Mouse (Mus musculus): ENCODE results near the gene Pcdh19. TPM values are rescaled to one million over a fixed set of nuclear protein-coding genes. Genes with fewer than 3 reads are reported as not detected.
A peak's percentile ranks its signal among the peaks of the same experiment; 100 is the strongest.
"Not testable (repeated sequence)": the region's sequence is repeated elsewhere in the genome, so short reads cannot be mapped to it uniquely, and the experiment has no call there.

Gene Pcdh19
- polyA plus RNA-seq (2014; fragmentation: Nextera tagmentation; extraction: Ambion mirVana), result 1.2 and 1.9 TPM in 2 replicates

DNA sequence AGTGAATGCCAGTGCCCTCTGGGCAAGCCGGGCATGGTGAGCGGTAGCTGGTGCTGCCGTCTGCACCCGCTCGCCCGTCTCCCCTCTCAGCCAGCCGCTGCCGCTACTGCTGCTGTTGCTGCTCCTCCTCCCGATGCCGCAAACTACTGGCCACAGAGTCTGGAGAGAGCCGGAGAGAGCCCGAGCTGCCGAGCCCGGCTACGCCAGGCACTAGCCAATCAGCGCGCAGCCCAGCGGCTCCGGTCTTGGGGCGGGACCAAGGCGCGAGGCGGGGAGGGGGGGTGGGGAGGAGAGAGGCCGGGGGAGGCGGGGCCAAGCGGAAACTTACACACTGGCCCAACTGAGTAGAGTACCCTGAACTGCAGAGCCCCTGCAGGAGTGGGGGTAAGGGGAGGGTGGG is at the start of gene Pcdh19:
Pcdh19 (minus strand) TSS at position 148 of the 400 bp plus-strand sequence.
- Histone ChIP-seq H3K27me3 (ENCODE audit: insufficient read depth, low read length) (peaks cover 44% of the 10 kb centered on the region), H3K4me1 (ENCODE audit: insufficient read depth) (no peaks in the 10 kb centered on the region), H3K9ac (peak within 1 kb of the TSS; percentile 23; the same call in 1 of the 2 replicates), H3K27ac (ENCODE audit: low read depth) (no peak within 1 kb of the TSS), H3K4me2 (peak within 1 kb of the TSS; percentile 69), H3K9me3 (ENCODE audit: low read depth, low read length) (no peaks in the 10 kb centered on the region), H3K36me3 (ENCODE audit: insufficient read depth) (no peaks in the 10 kb centered on the region), H3K4me3 (ENCODE audit: low read depth, low read length) (peak within 1 kb of the TSS; percentile 44)
- WGBS, result 15% methylated on average over 17 of the region's 26 CpGs
- peak; percentile 86 for DNase-seq
- peak; percentile 95 for ATAC-seq (ENCODE audit: insufficient read depth)
- no peak for TF ChIP-seq CTCF (IDR thresholded peaks at IDR 0.05; ENCODE audit: low read depth)

GRCm38 (mm10) chrX:133735871-133736270 is 47.1 kb upstream of the Pcdh19 start:
- 62% methylated on average over 2 of the region's 2 CpGs for WGBS
- Histone ChIP-seq H3K4me1 (ENCODE audit: insufficient read depth) (no peaks in the 10 kb centered on the region), H3K27ac (ENCODE audit: low read depth) (no peak overlapping the region), H3K9ac (no peak overlapping the region), H3K4me2 (no peak overlapping the region), H3K4me3 (ENCODE audit: low read depth, low read length) (no peak overlapping the region), H3K36me3 (ENCODE audit: insufficient read depth) (no peaks in the 10 kb centered on the region), H3K27me3 (ENCODE audit: insufficient read depth, low read length) (no peaks in the 10 kb centered on the region), H3K9me3 (ENCODE audit: low read depth, low read length) (no peaks in the 10 kb centered on the region)
- TF ChIP-seq CTCF (IDR thresholded peaks at IDR 0.05; ENCODE audit: low read depth), result no peak
- peak; percentile 75; the same call in 1 of the 2 replicates for ATAC-seq (ENCODE audit: insufficient read depth)
- peak; percentile 12 for DNase-seq

DNA sequence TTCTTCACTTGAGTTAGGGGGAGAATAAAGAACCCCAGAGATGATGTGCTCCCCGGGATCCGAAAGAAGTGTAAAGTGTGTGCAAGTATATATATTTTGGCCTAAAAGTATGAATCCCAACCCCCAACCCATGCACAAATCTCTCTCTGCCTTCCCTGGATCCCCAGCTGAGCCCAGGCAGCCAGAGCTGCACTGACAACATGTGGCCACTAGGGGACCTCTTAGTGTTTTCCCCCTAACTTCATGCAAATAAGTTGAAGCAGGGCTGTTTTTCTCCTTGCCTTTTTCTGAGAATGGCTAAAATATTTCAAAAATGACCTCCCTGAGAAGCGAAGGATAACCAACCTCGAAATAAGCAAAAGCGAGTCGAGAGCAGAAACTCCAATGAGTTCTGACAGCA is 46.2 kb upstream of the Pcdh19 start:
- 40% methylated on average over 6 of the region's 6 CpGs for WGBS
- H3K36me3 ChIP-seq (ENCODE audit: insufficient read depth), result no peaks in the 10 kb centered on the region
- no peak overlapping the region for H3K27ac ChIP-seq (ENCODE audit: low read depth)
- no peaks in the 10 kb centered on the region for H3K4me1 ChIP-seq (ENCODE audit: insufficient read depth)
- DNase-seq (peak; percentile 69), ATAC-seq (ENCODE audit: insufficient read depth) (no peak)
- H3K9ac ChIP-seq, result no peak overlapping the region
- H3K27me3 ChIP-seq (ENCODE audit: insufficient read depth, low read length), result no peaks in the 10 kb centered on the region
- no peaks in the 10 kb centered on the region for H3K9me3 ChIP-seq (ENCODE audit: low read depth, low read length)
- no peak overlapping the region for H3K4me3 ChIP-seq (ENCODE audit: low read depth, low read length)
- peak; percentile 66 for TF ChIP-seq CTCF (IDR thresholded peaks at IDR 0.05; ENCODE audit: low read depth)
- no peak overlapping the region for H3K4me2 ChIP-seq

- Histone ChIP-seq H3K9ac (no peak overlapping the region), H3K27ac (ENCODE audit: low read depth) (no peak overlapping the region), H3K4me3 (ENCODE audit: low read depth, low read length) (no peak overlapping the region), H3K4me2 (no peak overlapping the region), H3K9me3 (ENCODE audit: low read depth, low read length) (no peaks in the 10 kb centered on the region), H3K36me3 (ENCODE audit: insufficient read depth) (no peaks in the 10 kb centered on the region), H3K4me1 (ENCODE audit: insufficient read depth) (no peaks in the 10 kb centered on the region), H3K27me3 (ENCODE audit: insufficient read depth, low read length) (no peaks in the 10 kb centered on the region)
- 77% methylated on average over 3 of the region's 3 CpGs for WGBS
- DNase-seq (no peak), ATAC-seq (ENCODE audit: insufficient read depth) (no peak)
- TF ChIP-seq CTCF (IDR thresholded peaks at IDR 0.05; ENCODE audit: low read depth), result no peak
Measured at GRCm38 (mm10) chrX:133721517-133721916, 32.7 kb upstream of the Pcdh19 start.

- no peak overlapping the region for H3K4me2 ChIP-seq
- WGBS, result 42% methylated on average over 2 of the region's 2 CpGs
- H3K9me3 ChIP-seq (ENCODE audit: low read depth, low read length), result no peaks in the 10 kb centered on the region
- no peak overlapping the region for H3K27ac ChIP-seq (ENCODE audit: low read depth)
- H3K27me3 ChIP-seq (ENCODE audit: insufficient read depth, low read length), result no peaks in the 10 kb centered on the region
- no peaks in the 10 kb centered on the region for H3K4me1 ChIP-seq (ENCODE audit: insufficient read depth)
- no peak for DNase-seq
- TF ChIP-seq CTCF (IDR thresholded peaks at IDR 0.05; ENCODE audit: low read depth), result no peak
- no peak overlapping the region for H3K9ac ChIP-seq
- no peak overlapping the region for H3K4me3 ChIP-seq (ENCODE audit: low read depth, low read length)
- ATAC-seq (ENCODE audit: insufficient read depth), result no peak
- H3K36me3 ChIP-seq (ENCODE audit: insufficient read depth), result no peaks in the 10 kb centered on the region
Measured at GRCm38 (mm10) chrX:133710621-133711020, 21.8 kb upstream of the Pcdh19 start.

- ATAC-seq (ENCODE audit: insufficient read depth), result no peak
- Histone ChIP-seq H3K36me3 (ENCODE audit: insufficient read depth) (no peaks in the 10 kb centered on the region), H3K27ac (ENCODE audit: low read depth) (no peak overlapping the region), H3K4me1 (ENCODE audit: insufficient read depth) (no peaks in the 10 kb centered on the region), H3K27me3 (ENCODE audit: insufficient read depth, low read length) (no peaks in the 10 kb centered on the region), H3K4me2 (no peak overlapping the region), H3K9ac (no peak overlapping the region), H3K9me3 (ENCODE audit: low read depth, low read length) (no peaks in the 10 kb centered on the region), H3K4me3 (ENCODE audit: low read depth, low read length) (no peak overlapping the region)
- WGBS, result 74% methylated on average over 1 of the region's 1 CpGs
- no peak for DNase-seq
- no peak for TF ChIP-seq CTCF (IDR thresholded peaks at IDR 0.05; ENCODE audit: low read depth)
Measured at GRCm38 (mm10) chrX:133702902-133703301, 14.1 kb upstream of the Pcdh19 start.

DNA sequence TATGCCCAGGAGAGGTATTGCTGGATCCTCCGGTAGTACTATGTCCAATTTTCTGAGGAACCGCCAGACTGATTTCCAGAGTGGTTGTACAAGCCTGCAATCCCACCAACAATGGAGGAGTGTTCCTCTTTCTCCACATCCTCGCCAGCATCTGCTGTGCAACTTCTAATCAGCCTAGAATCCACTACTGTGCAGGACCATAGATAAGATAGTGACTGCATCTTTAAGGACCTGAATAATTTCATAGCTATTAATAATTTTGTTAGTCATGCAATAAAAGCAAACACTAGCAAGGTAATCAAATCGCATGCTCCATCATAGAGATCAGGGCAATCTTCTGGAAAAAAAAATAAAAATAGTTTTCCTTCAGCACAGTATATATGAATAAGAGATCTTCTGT is 9.1 kb upstream of the Pcdh19 start:
- DNase-seq; H3K27ac ChIP-seq (ENCODE audit: low read depth); H3K4me3 ChIP-seq (ENCODE audit: low read depth, low read length); H3K4me1 ChIP-seq (ENCODE audit: insufficient read depth); H3K9ac ChIP-seq; H3K27me3 ChIP-seq (ENCODE audit: insufficient read depth, low read length); H3K36me3 ChIP-seq (ENCODE audit: insufficient read depth); H3K4me2 ChIP-seq; H3K9me3 ChIP-seq (ENCODE audit: low read depth, low read length); ATAC-seq (ENCODE audit: insufficient read depth): not testable (repeated sequence)
- whole genome bisulfite sequencing, result 90% methylated on average over 2 of the region's 4 CpGs

DNA sequence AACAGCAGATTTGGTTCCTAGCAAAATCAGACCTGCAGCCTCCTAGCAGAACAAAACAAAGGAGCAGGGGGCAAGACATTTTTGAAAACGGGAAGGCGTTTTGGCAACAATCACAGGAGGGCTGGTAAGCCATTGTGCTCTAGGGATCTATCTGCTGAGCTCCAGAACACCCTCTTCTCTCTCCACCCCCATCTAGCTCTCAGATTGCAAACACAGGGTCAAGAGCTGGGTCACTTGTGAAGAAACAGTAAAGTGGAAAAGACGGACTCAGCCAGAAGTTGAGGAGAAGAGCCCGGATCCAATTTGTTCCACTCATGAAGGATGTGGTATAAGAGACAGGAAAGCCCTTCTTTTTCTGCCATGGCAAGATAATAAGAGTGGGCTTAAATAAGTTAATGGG is 7.7 kb upstream of the Pcdh19 start:
- DNase-seq (no peak), ATAC-seq (ENCODE audit: insufficient read depth) (no peak)
- Histone ChIP-seq H3K27ac (ENCODE audit: low read depth) (no peak overlapping the region), H3K4me2 (no peak overlapping the region), H3K9me3 (ENCODE audit: low read depth, low read length) (no peaks in the 10 kb centered on the region), H3K9ac (no peak overlapping the region), H3K4me3 (ENCODE audit: low read depth, low read length) (no peak overlapping the region), H3K4me1 (ENCODE audit: insufficient read depth) (no peaks in the 10 kb centered on the region), H3K27me3 (ENCODE audit: insufficient read depth, low read length) (peaks cover under 1% of the 10 kb centered on the region; the same call in 1 of the 2 replicates), H3K36me3 (ENCODE audit: insufficient read depth) (no peaks in the 10 kb centered on the region)
- WGBS, result 22% methylated on average over 4 of the region's 4 CpGs
- TF ChIP-seq CTCF (IDR thresholded peaks at IDR 0.05; ENCODE audit: low read depth), result no peak
